Mouse (Mus musculus) G1E-ER4 (cell line): ENCODE results near the gene Ppef2. TPM values are rescaled to one million over a fixed set of nuclear protein-coding genes. Genes with fewer than 3 reads are reported as not detected.

Experiments
- GATA1 ChIP-seq: IDR thresholded peaks from one replicate; pipeline ENCODE4 v1.8.0; 2012; ENCODE audit warnings: low read length, inconsistent platforms
- polyA plus RNA-seq: library from polyadenylated mRNA; stranded (reverse); fragments of >175 nt; gene quantifications from 2 replicates; pipeline ENCODE4 v1.2.3, GENCODE M21; 2012

Gene Ppef2
- 0.03 TPM in 1 of 2 replicates, not detected in the other for polyA plus RNA-seq

GRCm38 (mm10) chr5:92256218-92256617 lies at the start of gene Ppef2:
Ppef2 (minus strand) TSS chr5:92256278.
- no peak for TF ChIP-seq GATA1

- no peak for TF ChIP-seq GATA1
Measured at GRCm38 (mm10) chr5:92304291-92304690, 48.2 kb upstream of the Ppef2 start.

GRCm38 (mm10) chr5:92302149-92302840 lies 46.2 kb upstream of the Ppef2 start:
- TF ChIP-seq GATA1, result no peak

GRCm38 (mm10) chr5:92294525-92294924 lies 38.4 kb upstream of the Ppef2 start:
- TF ChIP-seq GATA1, result no peak

DNA sequence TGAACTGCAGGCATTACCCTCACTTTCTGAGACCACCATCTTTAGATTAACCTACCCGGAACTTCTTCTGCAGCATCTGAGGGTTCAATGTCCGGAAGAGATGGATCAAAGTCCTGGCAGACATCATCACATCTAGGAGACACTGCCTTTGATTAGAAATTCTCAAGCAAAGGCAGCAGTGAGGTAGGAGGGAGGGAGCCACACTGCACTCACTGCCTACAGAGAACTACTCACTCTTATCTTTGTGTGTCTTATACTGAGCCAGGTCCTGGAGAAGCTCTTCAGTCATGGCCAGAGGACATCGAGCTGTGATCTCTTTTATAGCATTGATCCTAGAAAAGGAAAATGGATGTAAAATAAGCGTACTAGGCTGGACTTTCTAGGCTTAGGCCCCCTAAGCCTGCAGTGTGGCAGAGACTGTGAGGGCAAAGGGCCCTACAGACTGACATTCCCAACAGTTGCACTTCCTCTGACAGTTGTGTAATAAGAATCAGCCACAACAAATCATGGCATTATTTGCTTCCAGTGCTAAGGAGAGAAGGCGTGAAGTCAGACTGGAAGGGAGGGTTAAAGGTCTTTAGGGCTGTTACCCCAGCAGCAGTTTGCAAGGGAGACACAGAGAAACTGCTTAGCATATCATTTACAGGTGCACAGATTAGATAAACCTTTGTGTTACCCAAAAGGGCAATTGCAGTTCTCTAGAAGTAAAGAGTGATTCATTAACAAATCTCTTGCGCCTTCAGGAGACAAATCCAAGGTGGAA lies 35.8 kb upstream of the Ppef2 start:
- TF ChIP-seq GATA1, result no peak

DNA sequence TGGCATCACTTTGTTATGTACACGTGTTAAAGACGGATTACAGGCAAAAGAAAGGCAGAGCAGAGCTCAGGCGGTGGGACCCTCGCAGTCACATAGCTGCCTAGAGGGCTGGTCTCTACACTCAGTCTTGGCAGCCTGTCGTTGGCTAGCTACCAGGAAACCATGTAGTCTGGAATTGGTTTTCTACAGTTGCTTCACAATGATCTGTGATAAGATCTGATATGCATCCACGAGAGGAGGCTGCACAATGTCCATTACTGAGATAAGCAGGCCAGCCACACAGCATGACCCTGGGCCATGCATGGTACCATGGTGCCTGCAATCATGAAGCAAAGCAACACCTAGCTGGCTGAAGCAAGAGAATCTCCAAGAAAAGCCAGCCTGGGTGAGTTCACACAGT lies 31.8 kb upstream of the Ppef2 start:
- TF ChIP-seq GATA1, result no peak

DNA sequence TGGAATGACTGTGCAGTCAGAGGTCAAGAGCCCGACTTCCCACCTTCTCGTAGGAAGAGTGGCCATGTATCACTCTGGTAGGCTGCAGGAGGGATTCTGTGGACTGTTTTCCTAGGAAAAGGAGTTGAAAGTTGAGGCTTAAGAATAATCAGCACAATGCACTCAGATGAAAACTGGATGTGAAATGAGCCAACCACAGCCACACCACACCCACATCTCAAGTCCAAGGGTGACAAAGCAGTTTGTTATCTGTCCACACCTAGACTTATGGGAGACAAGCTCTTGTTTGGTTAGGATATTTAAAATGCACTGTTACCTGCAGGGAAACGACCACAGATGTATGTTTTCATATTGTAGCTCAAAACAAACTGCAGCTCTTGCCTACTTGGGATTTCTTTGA lies 27.0 kb upstream of the Ppef2 start:
- TF ChIP-seq GATA1, result peak; percentile 42

DNA sequence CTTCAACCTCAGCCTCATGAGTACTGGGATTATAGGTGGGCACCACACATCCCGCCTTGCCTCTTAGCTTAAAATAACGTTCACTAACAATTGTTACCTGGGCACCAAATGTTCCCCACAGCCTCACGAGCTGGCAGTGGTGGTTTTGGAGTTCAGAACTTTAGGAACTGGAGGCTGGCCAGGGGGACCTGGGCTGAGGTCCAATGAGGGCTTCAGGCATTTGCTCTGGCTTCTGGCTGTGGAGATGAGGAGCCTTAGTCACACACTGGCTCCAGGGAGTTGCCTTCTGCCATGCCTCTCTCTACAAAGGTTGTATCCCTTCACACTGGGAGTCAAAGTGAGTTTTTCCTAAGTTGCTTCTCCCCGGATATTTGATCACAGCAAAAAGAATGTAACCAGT lies 26.5 kb upstream of the Ppef2 start:
- TF ChIP-seq GATA1, result no peak

DNA sequence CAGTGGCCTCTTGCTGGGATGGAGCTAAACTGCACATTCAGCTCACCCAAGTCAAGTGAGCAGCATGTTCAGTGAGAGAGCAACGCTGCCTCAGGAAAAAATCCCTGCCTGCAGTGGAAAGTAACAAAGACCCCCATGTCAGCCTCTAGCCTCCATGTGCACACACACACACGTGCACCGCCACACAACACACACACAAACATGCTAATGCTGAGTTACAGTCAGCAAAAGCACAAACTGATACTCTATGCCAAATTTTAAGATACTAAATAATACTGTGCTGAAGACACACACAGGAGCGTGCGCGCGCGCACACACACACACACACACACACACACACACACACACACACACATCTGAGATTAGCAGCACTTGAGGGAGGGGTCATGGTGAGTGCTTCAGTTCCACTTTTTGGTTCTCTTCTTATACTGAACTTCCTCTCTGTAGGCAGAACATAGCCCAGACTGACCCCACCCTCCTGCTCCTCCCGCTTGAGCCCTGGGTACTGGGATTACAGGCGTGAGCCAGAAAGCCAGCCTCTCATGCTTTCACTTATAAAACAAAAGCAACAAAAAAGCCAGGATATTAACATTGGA lies 23.0 kb upstream of the Ppef2 start:
- TF ChIP-seq GATA1, result no peak

DNA sequence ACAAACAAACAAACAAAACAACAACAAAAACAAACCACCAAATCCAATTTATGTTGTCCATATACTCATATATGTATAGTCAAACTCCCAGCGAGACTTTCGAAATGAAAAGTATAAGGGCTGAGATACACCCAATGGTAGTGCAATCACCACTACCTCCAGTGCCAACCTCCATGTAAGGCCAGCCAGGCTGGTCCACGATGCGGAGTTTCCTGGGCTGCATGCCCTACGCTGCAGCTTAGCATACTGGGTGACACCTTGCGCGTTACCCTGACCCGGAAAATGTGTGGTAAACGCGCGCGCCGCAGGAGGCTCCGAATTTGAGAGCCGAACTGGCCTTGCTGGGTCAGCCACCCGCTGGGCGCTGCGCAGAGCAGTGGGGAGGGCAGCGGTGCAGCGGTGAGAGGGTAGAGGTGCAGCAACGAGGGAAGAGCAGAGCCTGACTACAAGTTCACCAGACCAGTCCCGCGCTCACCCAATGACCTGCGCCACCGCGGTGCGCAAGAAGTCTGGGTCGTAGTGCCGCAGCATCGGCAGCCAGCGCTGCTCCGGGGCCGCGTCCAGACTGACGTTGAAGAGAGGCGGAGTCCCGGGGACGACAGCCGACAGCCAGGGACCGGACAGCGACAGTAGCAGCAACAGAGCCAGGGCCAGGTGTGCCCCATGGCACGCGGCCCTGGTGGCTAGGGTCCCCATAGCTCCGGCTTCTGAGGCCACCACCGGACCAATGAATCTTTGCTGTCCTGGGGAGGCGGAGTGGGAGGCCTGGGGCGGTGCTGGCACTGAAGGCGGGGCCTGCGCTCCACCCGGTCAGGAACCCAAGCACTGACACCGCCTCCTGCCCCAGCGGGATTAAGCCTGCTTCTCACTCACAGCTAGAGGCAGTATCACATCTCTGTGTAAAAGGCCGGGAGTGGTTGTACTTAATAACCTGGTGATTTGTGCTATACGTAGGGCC lies 21.6 kb upstream of the Ppef2 start, which contains the start of gene Naaa:
Gene Naaa (minus strand): TSS at position 734 of the 958 bp plus-strand sequence.
- no peak for TF ChIP-seq GATA1

DNA sequence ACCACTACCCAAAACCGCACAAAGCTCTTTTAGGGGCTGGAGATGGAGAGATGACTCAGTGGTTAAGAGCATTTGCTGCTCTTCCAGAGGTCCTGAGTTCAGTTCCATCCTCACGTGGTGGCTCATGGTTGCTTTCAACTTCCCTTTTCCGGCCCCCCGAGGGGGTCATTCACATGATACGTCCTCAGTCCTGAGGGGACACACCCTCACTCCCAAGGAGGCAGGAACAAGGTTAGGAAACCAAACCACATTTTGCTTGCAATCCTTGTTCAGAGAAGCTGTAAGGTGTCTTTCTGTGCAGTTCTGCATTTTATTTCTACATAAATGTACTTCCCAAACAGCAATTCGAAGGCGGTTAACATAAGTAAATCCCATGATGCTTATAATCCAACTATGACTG lies 14.4 kb upstream of the Ppef2 start:
- no peak for TF ChIP-seq GATA1

- TF ChIP-seq GATA1, result no peak
Measured at GRCm38 (mm10) chr5:92263761-92264359, 7.8 kb upstream of the Ppef2 start.

DNA sequence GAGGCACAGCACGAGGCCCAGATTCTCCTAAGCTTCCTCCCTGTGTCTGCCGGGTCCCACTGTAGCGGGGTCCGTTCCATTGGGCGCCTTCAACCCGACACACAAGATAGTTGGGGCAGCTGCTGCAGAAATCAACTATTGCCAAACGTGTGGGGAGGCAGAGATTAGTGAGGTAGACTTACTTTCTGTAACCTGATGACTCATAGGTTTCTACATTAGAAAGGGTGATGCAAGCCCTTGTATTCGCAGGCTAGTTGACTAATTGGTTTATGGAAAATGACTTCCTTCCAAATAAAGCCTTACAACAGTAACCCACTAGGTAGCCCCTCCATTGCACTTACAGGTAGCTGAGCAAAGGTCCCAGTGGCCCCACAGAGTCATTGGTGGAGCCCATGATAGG lies 6.6 kb upstream of the Ppef2 start:
- no peak for TF ChIP-seq GATA1

DNA sequence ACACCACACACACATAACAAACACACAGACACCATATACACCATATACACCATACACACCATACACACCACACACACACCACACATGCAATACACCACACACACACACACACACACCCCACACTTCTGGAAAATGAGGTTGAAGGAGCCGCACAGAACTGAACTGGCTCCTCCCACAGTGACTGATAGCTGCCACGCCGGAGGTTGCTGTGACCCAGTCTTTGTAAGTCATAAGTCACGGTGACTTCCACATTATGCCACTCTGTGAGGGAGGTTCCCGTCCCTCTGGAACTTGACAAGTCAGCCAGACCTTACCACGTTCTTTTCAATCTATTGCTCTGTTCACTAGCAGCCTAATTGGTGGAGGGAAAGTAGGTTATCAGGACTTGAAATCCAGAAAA lies 1.6 kb downstream of the Ppef2 start:
- no peak for TF ChIP-seq GATA1

DNA sequence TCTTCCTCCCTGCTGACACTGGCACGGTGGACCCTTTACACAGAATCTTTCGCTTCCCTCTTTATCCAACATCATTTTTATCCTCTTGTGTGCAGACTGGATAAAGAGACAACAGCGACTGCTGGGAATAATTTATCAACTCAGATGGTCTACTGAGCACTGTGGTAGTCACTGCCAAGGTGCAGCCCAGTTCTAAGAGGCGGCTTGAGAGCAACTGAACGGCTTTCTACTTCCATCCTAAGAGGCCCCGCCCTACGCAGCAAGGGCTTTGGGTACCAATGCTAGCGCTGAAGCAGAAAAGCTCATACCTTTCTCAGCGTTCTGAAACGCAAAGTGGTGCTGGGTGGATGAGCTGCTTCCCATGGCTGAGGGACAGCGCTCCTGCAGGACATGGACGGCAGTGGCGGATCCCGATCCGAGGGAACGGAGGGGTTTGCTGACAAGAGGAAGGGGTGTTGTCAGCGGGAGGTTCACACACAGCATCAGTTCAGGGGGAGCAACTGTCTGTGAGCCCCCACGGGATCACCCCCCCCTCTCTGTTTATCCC lies 3.2 kb downstream of the Ppef2 start:
- TF ChIP-seq GATA1, result no peak
